Mouse (Mus musculus) heart, adult 2 months (tissue): ENCODE results near the gene Aif1l.

Source experiments
- CTCF ChIP-seq: fragments of 200-600 bp; IDR thresholded peaks from 2 replicates; pipeline ENCODE4 v1.8.1; 2022; ENCODE audit warnings: antibody characterized with exemption, mild to moderate bottlenecking, moderate library complexity
- EP300 ChIP-seq: fragments of 200-500 bp; IDR thresholded peaks from 2 replicates; pipeline ENCODE4 v1.6.1; 2011; ENCODE audit warnings: low read depth, low read length, control low read depth; ENCODE audit not compliant: insufficient read depth
- POLR2A ChIP-seq: fragments of 200-500 bp; IDR thresholded peaks from 2 replicates; pipeline ENCODE4 v1.6.1; 2011; ENCODE audit warnings: mild to moderate bottlenecking, low read depth, low read length, control low read depth; ENCODE audit not compliant: insufficient read depth

- TF ChIP-seq POLR2A, result no peak
- TF ChIP-seq CTCF, result no peak
- no peak for TF ChIP-seq EP300
Observed at GRCm38 (mm10) chr2:31901659-31902362, 48.1 kb upstream of the Aif1l start.
